Mouse (Mus musculus) forebrain, embryonic 11.5 days (tissue): Measurements from ENCODE around the gene Sulf2. TPM values are rescaled to one million over a fixed set of nuclear protein-coding genes. Genes with fewer than 3 reads are reported as not detected.

ENCODE experiments used
- ATAC-seq: fragments of 200-750 bp; cut with Nextera tagmentation; replicated peaks from 2 replicates; pipeline ENCODE4 v1.8.0; 2017; ENCODE audit warnings: moderate TSS enrichment; ENCODE audit not compliant: low FRiP score
- DNase-seq: peaks from one replicate; pipeline ENCODE4 v3.0.0-alpha.2; 2017; ENCODE audit warnings: low spot score
- H3K27ac ChIP-seq: fragments of 300-500 bp; sonication (generic); 2 replicates; pipeline ENCODE4 v1.5.1; 2014; ENCODE audit warnings: low read depth, low read length
- H3K27me3 ChIP-seq: fragments of 300-500 bp; sonication (generic); 2 replicates; pipeline ENCODE4 v1.6.1; 2014; ENCODE audit warnings: mild to moderate bottlenecking, low read length, mixed read lengths; ENCODE audit not compliant: control insufficient read depth, insufficient read depth
- H3K36me3 ChIP-seq: fragments of 300-500 bp; sonication (generic); 2 replicates; pipeline ENCODE4 v1.6.1; 2014; ENCODE audit warnings: mild to moderate bottlenecking, low read length, moderate library complexity, mixed read lengths; ENCODE audit not compliant: control insufficient read depth, insufficient read depth
- H3K4me1 ChIP-seq: fragments of 300-500 bp; sonication (generic); replicated peaks from 2 replicates; pipeline ENCODE4 v1.6.1; 2014; ENCODE audit warnings: low read length, mixed read lengths; ENCODE audit not compliant: control insufficient read depth, insufficient read depth
- H3K4me2 ChIP-seq: fragments of 300-500 bp; sonication (generic); 2 replicates; pipeline ENCODE4 v1.6.1; 2014; ENCODE audit warnings: low read depth, mild to moderate bottlenecking, low read length, moderate library complexity, mixed read lengths; ENCODE audit not compliant: severe bottlenecking
- H3K4me3 ChIP-seq: fragments of 300-500 bp; sonication (generic); 2 replicates; pipeline ENCODE4 v1.5.1; 2014; ENCODE audit warnings: low read depth, low read length
- H3K9ac ChIP-seq: fragments of 300-500 bp; sonication (generic); 2 replicates; pipeline ENCODE4 v1.6.1; 2014; ENCODE audit warnings: low read length
- H3K9me3 ChIP-seq: fragments of 300-500 bp; sonication (generic); 2 replicates; pipeline ENCODE4 v1.6.1; 2016; ENCODE audit warnings: low read length, mixed read lengths; ENCODE audit not compliant: control insufficient read depth
- WGBS: fragments of 180-500 bp; shearing (Covaris S2); extraction: QIAGEN DNeasy Blood & Tissue Kit; methylation state at CpG from one replicate; pipeline ENCODE4 v1.1.7; 2014; 5-methylcytosine and 5-hydroxymethylcytosine counted together
- polyA plus RNA-seq: library from polyadenylated mRNA; unstranded; fragments of >200 nt; fragmentation: Nextera tagmentation; extraction: Ambion mirVana; gene quantifications from 2 replicates; pipeline ENCODE4 v1.2.1, GENCODE M21; 2014

Gene Sulf2
- polyA plus RNA-seq, 1 experiment from 2014 or later = 97.9 TPM

GRCm38 (mm10) chr2:166141039-166141438, 14.4 kb downstream of the Sulf2 start:
- DNase-seq (no peak), ATAC-seq (no peak)
- no peak overlapping the region for H3K27ac ChIP-seq
- no peak overlapping the region for H3K4me2 ChIP-seq
- peaks cover 10% of the 10 kb centered on the region; the same call in 1 of the 2 replicates for H3K4me1 ChIP-seq
- H3K4me3 ChIP-seq = no peak overlapping the region
- WGBS = 97% methylated on average over 6 of the region's 6 CpGs
- H3K36me3 ChIP-seq = peaks cover 2% of the 10 kb centered on the region; the same call in 1 of the 2 replicates
- H3K9me3 ChIP-seq = no peaks in the 10 kb centered on the region
- no peak overlapping the region for H3K9ac ChIP-seq
- H3K27me3 ChIP-seq = no peaks in the 10 kb centered on the region

GRCm38 (mm10) chr2:166140427-166140826, 15.0 kb downstream of the Sulf2 start:
- Histone ChIP-seq H3K4me2 (no peak overlapping the region), H3K9ac (no peak overlapping the region), H3K4me1 (peaks cover 10% of the 10 kb centered on the region; the same call in 1 of the 2 replicates), H3K27me3 (no peaks in the 10 kb centered on the region), H3K4me3 (no peak overlapping the region), H3K9me3 (no peaks in the 10 kb centered on the region), H3K27ac (no peak overlapping the region), H3K36me3 (peaks cover 2% of the 10 kb centered on the region; the same call in 1 of the 2 replicates)
- ATAC-seq (no peak), DNase-seq (no peak)
- 94% methylated on average over 9 of the region's 9 CpGs for WGBS

DNA sequence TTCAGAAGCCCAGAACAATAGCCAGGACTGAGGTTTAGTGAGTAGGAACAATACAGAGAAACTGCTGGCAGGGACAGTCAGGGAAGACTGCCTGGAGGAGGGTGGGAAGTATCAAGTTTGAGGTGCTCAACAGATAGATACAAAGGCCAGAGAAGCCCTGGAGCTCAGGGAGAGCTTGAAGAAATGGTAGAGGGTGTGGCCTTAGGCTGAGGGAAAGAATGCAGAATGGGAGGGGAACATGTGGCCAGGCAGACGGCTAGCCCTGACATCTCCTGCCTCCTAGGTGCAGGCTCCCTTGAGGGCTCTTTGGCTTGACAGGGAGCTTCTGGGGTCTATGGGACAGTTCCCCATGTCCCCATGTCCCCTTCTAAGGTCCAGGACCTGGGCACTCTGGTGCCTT, 17.2 kb downstream of the Sulf2 start:
- 56% methylated on average over 1 of the region's 1 CpGs for WGBS
- Histone ChIP-seq H3K4me2 (no peak overlapping the region), H3K9ac (no peak overlapping the region), H3K4me1 (peaks cover 10% of the 10 kb centered on the region; the same call in 1 of the 2 replicates), H3K4me3 (no peak overlapping the region), H3K27me3 (no peaks in the 10 kb centered on the region), H3K36me3 (peaks cover 2% of the 10 kb centered on the region; the same call in 1 of the 2 replicates), H3K27ac (no peak overlapping the region), H3K9me3 (no peaks in the 10 kb centered on the region)
- DNase-seq = no peak
- no peak for ATAC-seq

- H3K36me3 ChIP-seq = peaks cover 2% of the 10 kb centered on the region; the same call in 1 of the 2 replicates
- no peak for ATAC-seq
- WGBS = 87% methylated on average over 4 of the region's 4 CpGs
- peaks cover 7% of the 10 kb centered on the region; the same call in 1 of the 2 replicates for H3K4me1 ChIP-seq
- no peak for DNase-seq
- H3K27ac ChIP-seq = no peak overlapping the region
- no peak overlapping the region for H3K9ac ChIP-seq
- no peaks in the 10 kb centered on the region for H3K27me3 ChIP-seq
- H3K4me2 ChIP-seq = no peak overlapping the region
- no peak overlapping the region for H3K4me3 ChIP-seq
- no peaks in the 10 kb centered on the region for H3K9me3 ChIP-seq
Measured at GRCm38 (mm10) chr2:166137467-166137866, 18.0 kb downstream of the Sulf2 start.

GRCm38 (mm10) chr2:166135711-166136485, 19.6 kb downstream of the Sulf2 start:
- 56% methylated on average over 16 of the region's 16 CpGs for WGBS
- DNase-seq = no peak
- H3K9me3 ChIP-seq = no peaks in the 10 kb centered on the region
- no peak overlapping the region for H3K4me3 ChIP-seq
- ATAC-seq = no peak
- H3K9ac ChIP-seq = no peak overlapping the region
- no peaks in the 10 kb centered on the region for H3K27me3 ChIP-seq
- peaks cover 6% of the 10 kb centered on the region; the same call in 1 of the 2 replicates for H3K4me1 ChIP-seq
- H3K27ac ChIP-seq = no peak overlapping the region
- peaks cover 2% of the 10 kb centered on the region; the same call in 1 of the 2 replicates for H3K36me3 ChIP-seq
- H3K4me2 ChIP-seq = no peak overlapping the region

DNA sequence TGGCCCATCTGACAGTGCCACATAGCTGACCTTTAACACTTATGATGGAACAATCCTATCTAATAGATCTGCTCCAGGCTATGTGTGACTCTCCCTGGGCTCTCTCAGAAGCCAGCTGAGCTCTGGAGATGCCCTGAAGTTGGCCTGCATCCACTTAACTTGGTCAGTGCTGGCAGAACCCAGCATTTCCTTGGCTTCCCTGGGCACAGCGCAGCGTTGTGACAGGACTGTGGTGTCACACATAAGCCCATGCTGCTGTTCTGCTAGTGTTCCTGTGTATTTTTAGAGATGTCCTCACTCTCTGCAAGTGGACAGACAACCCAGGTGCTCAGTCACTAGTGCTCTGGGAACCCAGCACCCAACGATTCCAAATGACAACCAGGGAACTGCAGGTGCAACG, 26.7 kb downstream of the Sulf2 start:
- H3K9me3 ChIP-seq = no peaks in the 10 kb centered on the region
- ATAC-seq = no peak
- no peak for DNase-seq
- H3K27me3 ChIP-seq = no peaks in the 10 kb centered on the region
- H3K9ac ChIP-seq = no peak overlapping the region
- H3K4me2 ChIP-seq = no peak overlapping the region
- WGBS = 96% methylated on average over 4 of the region's 4 CpGs
- H3K4me3 ChIP-seq = no peak overlapping the region
- no peaks in the 10 kb centered on the region; the same call in 1 of the 2 replicates for H3K36me3 ChIP-seq
- H3K4me1 ChIP-seq = no peaks in the 10 kb centered on the region
- no peak overlapping the region for H3K27ac ChIP-seq

DNA sequence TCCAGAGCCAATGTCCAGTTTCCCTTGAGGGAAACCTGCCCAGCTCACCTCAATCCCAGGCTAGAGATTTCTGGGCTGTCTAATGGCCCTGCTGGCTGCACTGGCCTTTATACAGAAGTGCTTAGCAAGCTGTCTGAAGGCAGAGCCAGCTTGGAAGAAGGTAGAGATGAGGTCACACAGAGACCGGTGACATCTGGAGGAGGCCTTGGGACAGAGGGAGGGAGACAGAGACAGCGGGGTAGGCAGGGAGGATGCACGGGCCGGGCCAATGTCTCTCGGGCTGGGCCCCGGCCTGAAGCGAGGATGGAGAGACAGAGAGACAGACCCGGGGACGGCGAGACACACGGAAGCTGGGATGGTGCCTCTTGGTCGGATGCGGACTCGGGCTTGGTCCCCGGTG, 27.4 kb downstream of the Sulf2 start:
- H3K27ac ChIP-seq = no peak overlapping the region
- WGBS = 91% methylated on average over 15 of the region's 15 CpGs

GRCm38 (mm10) chr2:166126343-166126742, 29.1 kb downstream of the Sulf2 start:
- H3K4me1 ChIP-seq = no peaks in the 10 kb centered on the region
- H3K9ac ChIP-seq = no peak overlapping the region
- no peak overlapping the region for H3K27ac ChIP-seq
- no peak overlapping the region for H3K4me2 ChIP-seq
- no peaks in the 10 kb centered on the region for H3K27me3 ChIP-seq
- H3K4me3 ChIP-seq = no peak overlapping the region
- 87% methylated on average over 11 of the region's 11 CpGs for WGBS
- no peak for ATAC-seq
- DNase-seq = no peak
- no peaks in the 10 kb centered on the region for H3K9me3 ChIP-seq
- H3K36me3 ChIP-seq = no peaks in the 10 kb centered on the region; the same call in 1 of the 2 replicates

More for the DNA sequence above, 27.4 kb downstream of the Sulf2 start:
- no peak overlapping the region for H3K4me3 ChIP-seq
- H3K4me2 ChIP-seq = no peak overlapping the region
- no peaks in the 10 kb centered on the region; the same call in 1 of the 2 replicates for H3K36me3 ChIP-seq
- H3K27me3 ChIP-seq = no peaks in the 10 kb centered on the region
- H3K9ac ChIP-seq = no peak overlapping the region
- ATAC-seq (no peak), DNase-seq (no peak)
- H3K4me1 ChIP-seq = no peaks in the 10 kb centered on the region
- H3K9me3 ChIP-seq = no peaks in the 10 kb centered on the region
